In the genomic region with DNA sequence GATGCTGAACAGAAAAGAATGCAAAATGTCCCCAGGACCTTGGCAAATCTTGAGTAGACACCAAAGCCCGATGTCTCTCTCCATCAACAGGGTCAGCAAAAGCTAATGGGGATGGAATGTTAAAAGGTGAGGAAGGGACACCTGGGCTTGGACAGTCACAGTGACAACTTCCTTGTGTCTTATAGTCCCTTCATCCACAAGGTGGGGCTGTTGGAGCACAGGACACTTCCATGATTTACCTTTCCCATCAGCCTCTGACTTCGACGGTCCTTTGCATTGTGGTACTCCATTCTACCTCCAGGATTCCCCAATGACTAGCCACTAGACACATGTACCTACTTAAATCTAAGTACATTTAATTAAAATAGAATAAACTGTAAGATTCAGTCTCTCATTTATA, we compare ENCODE assay signal across 13 mouse cellular contexts. TPM values are rescaled to one million over a fixed set of nuclear protein-coding genes. Genes with fewer than 3 reads are reported as not detected.
DNase-seq lines count a peak whose midpoint lies in the region; ATAC-seq and TF ChIP-seq lines count a peak whose summit lies in the region.
"Had no signal": no experiment of that assay in that cellular context is flagged by ENCODE, and none has a peak within 500 bp of the region (broad histone marks: within the 10 kb centered on the region; RNA-seq: fewer than 3 reads in every experiment).

No protein-coding gene starts in this region.

- no peak for ATAC-seq in granulocyte monocyte progenitor cell, adult 5-6 weeks (replicated peaks; ENCODE audit: poor library complexity, severe bottlenecking)
- ATAC-seq: activated CD4-positive, CD25-positive, alpha-beta regulatory T cell, adult 4 months had no signal

- TF ChIP-seq CTCF in layer of hippocampus, adult 2 months (conservative IDR thresholded peaks at IDR 0.05) = peak; percentile 64

- DNase-seq in adrenal gland, postnatal 36 days = peak; percentile 12 to 20
- no peak for DNase-seq in adrenal gland, postnatal 4 days (ENCODE audit: low spot score in 2 of 2)
- no peak for DNase-seq in layer of hippocampus, adult 2 months (ENCODE audit: low spot score in 2 of 2)
- no peak for DNase-seq in layer of hippocampus, adult 11-12 months (ENCODE audit: low spot score)
- peak; percentile 43 for DNase-seq in ES-CJ7 (ENCODE audit: low read depth, low spot score)
- peak; percentile 21 for DNase-seq in lung, postnatal 10 days
- no peak for DNase-seq in spleen, adult 12 weeks (ENCODE audit: low spot score)
- DNase-seq: B cell, adult 2 months; cerebellum, adult 9-10 months had no signal

- no peak overlapping the region for H3K4me3 ChIP-seq in layer of hippocampus, adult 2 months
- H3K4me3 ChIP-seq: hindbrain, embryonic 10.5 days; midbrain, embryonic 12.5 days had no signal

- no peak overlapping the region for H3K27ac ChIP-seq in layer of hippocampus, adult 2 months
- H3K27ac ChIP-seq: hindbrain, embryonic 10.5 days; midbrain, embryonic 12.5 days had no signal

RNA-seq across cellular contexts. Expression of a gene that starts 13.2 kb away (rescaled TPM):
- not detected for total RNA-seq in adrenal gland, postnatal 36 days (2021)
- not detected for total RNA-seq in adrenal gland, postnatal 4 days (2021)
- not detected for total RNA-seq in layer of hippocampus, adult 2 months (2021)
- not detected in 2 replicates for total RNA-seq in granulocyte monocyte progenitor cell, adult 5-6 weeks (2014; fragmentation: Nextera tagmentation)
- not detected in 2 replicates for total RNA-seq in granulocyte monocyte progenitor cell, adult 5-6 weeks (2017)

RNA-seq across cellular contexts. Expression of a gene that starts 18.8 kb away (rescaled TPM):
- total RNA-seq in adrenal gland, postnatal 36 days (2021) = 1 to 10 TPM; 6.3 to 8.5 TPM
- 1 to 10 TPM; 9.0 to 9.8 TPM for total RNA-seq in adrenal gland, postnatal 4 days (2021)
- 10 to 100 TPM; 24.3 to 26.5 TPM for total RNA-seq in layer of hippocampus, adult 2 months (2021)
- total RNA-seq in granulocyte monocyte progenitor cell, adult 5-6 weeks (2014; fragmentation: Nextera tagmentation) = 1.8 and 7.4 TPM in 2 replicates
- 4.5 and 5.5 TPM in 2 replicates for total RNA-seq in granulocyte monocyte progenitor cell, adult 5-6 weeks (2017)

RNA-seq across cellular contexts. Expression of a gene that starts 33.6 kb away (rescaled TPM):
- under 1 TPM; 0.36 to 0.40 TPM for total RNA-seq in adrenal gland, postnatal 36 days (2021)
- total RNA-seq in adrenal gland, postnatal 4 days (2021) = under 1 TPM; 0.62 to 0.67 TPM
- under 1 TPM; 0.36 to 0.47 TPM for total RNA-seq in layer of hippocampus, adult 2 months (2021)
- not detected in 2 replicates for total RNA-seq in granulocyte monocyte progenitor cell, adult 5-6 weeks (2014; fragmentation: Nextera tagmentation)
- not detected in 2 replicates for total RNA-seq in granulocyte monocyte progenitor cell, adult 5-6 weeks (2017)

RNA-seq across cellular contexts. Expression of a gene that starts 43.9 kb away (rescaled TPM):
- 10 to 100 TPM; 19.0 to 20.2 TPM for total RNA-seq in adrenal gland, postnatal 36 days (2021)
- 10 to 100 TPM; 17.7 to 18.9 TPM for total RNA-seq in adrenal gland, postnatal 4 days (2021)
- total RNA-seq in layer of hippocampus, adult 2 months (2021) = 1 to 10 TPM in 1 of 2 experiments, under 1 TPM in 1; 0.97 to 1.0 TPM
- not detected in 2 replicates for total RNA-seq in granulocyte monocyte progenitor cell, adult 5-6 weeks (2014; fragmentation: Nextera tagmentation)
- 0.13 TPM in 1 of 2 replicates, not detected in the other for total RNA-seq in granulocyte monocyte progenitor cell, adult 5-6 weeks (2017)

Comparison
In these comparisons a context has a peak if more than half of its experiments do, and no peak if none do; other contexts are left out.
1. DNase-seq: peak in adrenal gland, postnatal 36 days (2 of 2), ES-CJ7 (single experiment) and lung, postnatal 10 days (single experiment); none in adrenal gland, postnatal 4 days (0 of 2), layer of hippocampus, adult 2 months (0 of 2), layer of hippocampus, adult 11-12 months (single experiment) and spleen, adult 12 weeks (single experiment).